Mouse (Mus musculus) liver, embryonic 11.5 days (tissue): Measurements from ENCODE around the gene Tulp4. TPM values are rescaled to one million over a fixed set of nuclear protein-coding genes. Genes with fewer than 3 reads are reported as not detected.
A peak's percentile ranks its signal among the peaks of the same experiment; 100 is the strongest.

Source experiments
- ATAC-seq: fragments of 200-750 bp; cut with Nextera tagmentation; replicated peaks from 2 replicates; pipeline ENCODE4 v1.8.0; 2017; ENCODE audit warnings: moderate number of reproducible peaks, mild to moderate bottlenecking, moderate TSS enrichment, moderate library complexity; ENCODE audit not compliant: low FRiP score
- DNase-seq: peaks from one replicate; pipeline ENCODE4 v3.0.0-alpha.2; 2017; ENCODE audit warnings: low spot score
- H3K27ac ChIP-seq: fragments of 300-500 bp; sonication (generic); 2 replicates; pipeline ENCODE4 v1.5.1; 2014; ENCODE audit warnings: mild to moderate bottlenecking, low read depth, low read length, control low read depth
- H3K27me3 ChIP-seq: fragments of 300-500 bp; sonication (generic); replicated peaks from 2 replicates; pipeline ENCODE4 v1.6.1; 2014; ENCODE audit warnings: low read length, mixed read lengths; ENCODE audit not compliant: control insufficient read depth, insufficient read depth
- H3K36me3 ChIP-seq: fragments of 300-500 bp; sonication (generic); 2 replicates; pipeline ENCODE4 v1.6.1; 2014; ENCODE audit warnings: mild to moderate bottlenecking, low read length, moderate library complexity, mixed read lengths; ENCODE audit not compliant: control insufficient read depth, insufficient read depth
- H3K4me1 ChIP-seq: fragments of 300-500 bp; sonication (generic); replicated peaks from 2 replicates; pipeline ENCODE4 v1.6.1; 2014; ENCODE audit warnings: low read length, mixed read lengths; ENCODE audit not compliant: control insufficient read depth, insufficient read depth
- H3K4me2 ChIP-seq: fragments of 300-500 bp; sonication (generic); 2 replicates; pipeline ENCODE4 v1.6.1; 2014; ENCODE audit warnings: mild to moderate bottlenecking, control low read depth, moderate library complexity
- H3K4me3 ChIP-seq: fragments of 300-500 bp; sonication (generic); 2 replicates; pipeline ENCODE4 v1.5.1; 2014; ENCODE audit warnings: low read depth, low read length, control low read depth
- H3K9ac ChIP-seq: fragments of 300-500 bp; sonication (generic); 2 replicates; pipeline ENCODE4 v1.6.1; 2014; ENCODE audit warnings: low read depth, low read length, control low read depth
- H3K9me3 ChIP-seq: fragments of 300-500 bp; sonication (generic); 2 replicates; pipeline ENCODE4 v1.6.1; 2016; ENCODE audit warnings: low read length, inconsistent platforms, mixed read lengths; ENCODE audit not compliant: control insufficient read depth
- WGBS: fragments of 180-500 bp; shearing (Covaris S2); extraction: QIAGEN DNeasy Blood & Tissue Kit; methylation state at CpG from one replicate; pipeline ENCODE4 v1.1.7; 2014; 5-methylcytosine and 5-hydroxymethylcytosine counted together
- polyA plus RNA-seq: library from polyadenylated mRNA; unstranded; fragments of >200 nt; fragmentation: Nextera tagmentation; extraction: Ambion mirVana; gene quantifications from 2 replicates; pipeline ENCODE4 v1.2.1, GENCODE M21; 2014

Tulp4 gene
- 54.6 and 71.9 TPM in 2 replicates for polyA plus RNA-seq

- peak within 1 kb of the TSS; percentile 87 for H3K9ac ChIP-seq
- WGBS = under 1% methylated on average over 49 of the region's 76 CpGs
- no peaks in the 10 kb centered on the region; the same call in 1 of the 2 replicates for H3K36me3 ChIP-seq
- H3K4me1 ChIP-seq = no peaks in the 10 kb centered on the region
- H3K27me3 ChIP-seq = no peaks in the 10 kb centered on the region
- ATAC-seq (peak; percentile 97), DNase-seq (peak; percentile 91)
- peak within 1 kb of the TSS; percentile 76 for H3K27ac ChIP-seq
- H3K4me3 ChIP-seq = peak within 1 kb of the TSS; percentile 82
- H3K9me3 ChIP-seq = no peaks in the 10 kb centered on the region
- peak within 1 kb of the TSS; percentile 73 for H3K4me2 ChIP-seq
These were observed at the start of gene Tulp4 for GRCm38 (mm10) chr17:6106361-6107014. Tulp4 (plus strand) TSS chr17:6106437.

- H3K9me3 ChIP-seq = no peaks in the 10 kb centered on the region
- H3K9ac ChIP-seq = no peak overlapping the region
- no peak overlapping the region for H3K4me2 ChIP-seq
- H3K36me3 ChIP-seq = peaks cover 9% of the 10 kb centered on the region
- ATAC-seq (no peak), DNase-seq (no peak)
- 81% methylated on average over 8 of the region's 8 CpGs for WGBS
- no peaks in the 10 kb centered on the region for H3K4me1 ChIP-seq
- H3K4me3 ChIP-seq = no peak overlapping the region
- H3K27ac ChIP-seq = no peak overlapping the region
- H3K27me3 ChIP-seq = no peaks in the 10 kb centered on the region
These were observed 43.4 kb upstream of the Tulp4 start for GRCm38 (mm10) chr17:6062793-6063192.

GRCm38 (mm10) chr17:6063532-6063931 lies 42.7 kb upstream of the Tulp4 start:
- DNase-seq (no peak), ATAC-seq (no peak)
- H3K4me3 ChIP-seq = no peak overlapping the region
- peaks cover 9% of the 10 kb centered on the region for H3K36me3 ChIP-seq
- no peak overlapping the region for H3K27ac ChIP-seq
- H3K9me3 ChIP-seq = no peaks in the 10 kb centered on the region
- no peak overlapping the region for H3K9ac ChIP-seq
- 84% methylated on average over 5 of the region's 5 CpGs for WGBS
- H3K27me3 ChIP-seq = no peaks in the 10 kb centered on the region
- no peaks in the 10 kb centered on the region for H3K4me1 ChIP-seq
- H3K4me2 ChIP-seq = no peak overlapping the region

GRCm38 (mm10) chr17:6066021-6066420 lies 40.2 kb upstream of the Tulp4 start:
- 80% methylated on average over 2 of the region's 2 CpGs for WGBS
- Histone ChIP-seq H3K27ac (no peak overlapping the region), H3K36me3 (peaks cover 9% of the 10 kb centered on the region), H3K4me2 (no peak overlapping the region), H3K9ac (no peak overlapping the region), H3K4me1 (no peaks in the 10 kb centered on the region), H3K9me3 (no peaks in the 10 kb centered on the region), H3K4me3 (no peak overlapping the region), H3K27me3 (no peaks in the 10 kb centered on the region)
- no peak for DNase-seq
- ATAC-seq = no peak

GRCm38 (mm10) chr17:6067613-6068012 lies 38.6 kb upstream of the Tulp4 start:
- Histone ChIP-seq H3K36me3 (peaks cover 9% of the 10 kb centered on the region), H3K27ac (no peak overlapping the region)

GRCm38 (mm10) chr17:6069866-6070265 lies 36.4 kb upstream of the Tulp4 start:
- ATAC-seq (no peak), DNase-seq (no peak)
- Histone ChIP-seq H3K4me3 (no peak overlapping the region), H3K4me1 (no peaks in the 10 kb centered on the region), H3K9ac (no peak overlapping the region), H3K27me3 (no peaks in the 10 kb centered on the region), H3K36me3 (peaks cover 12% of the 10 kb centered on the region; the same call in 1 of the 2 replicates), H3K4me2 (no peak overlapping the region), H3K9me3 (no peaks in the 10 kb centered on the region), H3K27ac (no peak overlapping the region)
- WGBS = 91% methylated on average over 6 of the region's 6 CpGs

More at GRCm38 (mm10) chr17:6067613-6068012, 38.6 kb upstream of the Tulp4 start:
- WGBS = 93% methylated on average over 7 of the region's 7 CpGs
- Histone ChIP-seq H3K27me3 (no peaks in the 10 kb centered on the region), H3K9me3 (no peaks in the 10 kb centered on the region), H3K4me3 (no peak overlapping the region), H3K4me1 (no peaks in the 10 kb centered on the region), H3K9ac (no peak overlapping the region), H3K4me2 (no peak overlapping the region)
- no peak for DNase-seq
- no peak for ATAC-seq

GRCm38 (mm10) chr17:6073405-6073804 lies 32.8 kb upstream of the Tulp4 start:
- Histone ChIP-seq H3K4me1 (no peaks in the 10 kb centered on the region; the same call in 1 of the 2 replicates), H3K36me3 (0 out of 2 replicates have a peak, but pooled peaks cover 6% of the 10 kb centered on the region), H3K27me3 (no peaks in the 10 kb centered on the region), H3K9ac (no peak overlapping the region), H3K27ac (no peak overlapping the region), H3K9me3 (no peaks in the 10 kb centered on the region), H3K4me3 (no peak overlapping the region), H3K4me2 (no peak overlapping the region)
- WGBS = 82% methylated on average over 7 of the region's 7 CpGs
- no peak for ATAC-seq
- DNase-seq = no peak

- under 1% methylated on average over 70 of the region's 70 CpGs for WGBS
- H3K27me3 ChIP-seq = no peaks in the 10 kb centered on the region
- ATAC-seq (peak; percentile 100), DNase-seq (peak; percentile 98)
- H3K4me1 ChIP-seq = peaks cover 3% of the 10 kb centered on the region; the same call in 1 of the 2 replicates
- H3K27ac ChIP-seq = peak within 1 kb of the TSS; percentile 67
- peak within 1 kb of the TSS; percentile 88 for H3K4me2 ChIP-seq
- peaks cover 3% of the 10 kb centered on the region for H3K36me3 ChIP-seq
- peak within 1 kb of the TSS; percentile 70 for H3K9ac ChIP-seq
- no peaks in the 10 kb centered on the region for H3K9me3 ChIP-seq
- H3K4me3 ChIP-seq = peak within 1 kb of the TSS; percentile 65
These were observed 26.7 kb upstream of the Tulp4 start, which contains the start of the genes Serac1 and Gtf2h5 for GRCm38 (mm10) chr17:6079287-6080122. Serac1 (minus strand) TSS chr17:6079741. Gtf2h5 (plus strand) TSS chr17:6079786.
